ENCODE assay signal across 1 mouse cellular context in the genomic region with DNA sequence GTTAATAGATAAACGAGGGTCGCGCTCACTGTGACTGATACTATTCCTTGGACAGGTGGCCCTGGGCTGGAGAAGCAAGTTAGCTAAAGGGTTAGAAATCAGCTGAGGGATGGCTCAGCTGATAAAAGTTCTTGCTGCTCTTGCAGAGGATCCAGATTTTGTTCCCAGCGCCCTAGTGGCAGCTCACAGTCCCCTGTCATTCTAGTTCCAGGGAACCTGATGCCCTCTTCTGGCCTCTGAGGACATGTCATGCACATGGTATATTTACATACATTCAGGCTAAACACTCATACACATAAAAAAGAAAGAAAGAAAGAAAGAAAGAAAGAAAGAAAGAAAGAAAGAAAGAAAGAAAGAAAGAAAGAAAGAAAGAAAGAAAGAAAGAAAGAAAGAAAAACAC.
A peak's percentile ranks its signal among the peaks of the same experiment; 100 is the strongest.
TF ChIP-seq lines count a peak whose summit lies in the region.

No protein-coding gene starts in this region.

TF ChIP-seq in CH12.LX, 34 proteins besides CTCF, POLR2A, EP300 and RAD21:
- TF ChIP-seq ZNF384 (IDR thresholded peaks at IDR 0.05; ENCODE audit: low read depth, low read length) (no peak), POLR2AphosphoS2 (IDR thresholded peaks at IDR 0.05; ENCODE audit: low read depth, low read length) (no peak), UBTF (IDR thresholded peaks at IDR 0.05; ENCODE audit: low read depth, low read length) (no peak), SMC3 (IDR thresholded peaks at IDR 0.05; ENCODE audit: low read depth, low read length) (peak; percentile 12; the same call in 1 of the 2 replicates)
